Mouse (Mus musculus): ENCODE measurements around the gene Fetub. TPM values are rescaled to one million over a fixed set of nuclear protein-coding genes. Genes with fewer than 3 reads are reported as not detected.

Fetub gene
- polyA plus RNA-seq, 1 experiment from 2014 or later = not detected

Other genes with a start within 250 kb of the Fetub start
- not detected in 2 replicates for gene Crygs, start 106.8 kb upstream of the Fetub start, polyA plus RNA-seq (2015; fragmentation: Nextera tagmentation; extraction: Ambion mirVana)
- gene Tbccd1, start 60.7 kb upstream of the Fetub start, polyA plus RNA-seq (2015; fragmentation: Nextera tagmentation; extraction: Ambion mirVana) = 19.5 and 23.2 TPM in 2 replicates
- 106 and 110 TPM in 2 replicates for gene Dnajb11, start 60.5 kb upstream of the Fetub start, polyA plus RNA-seq (2015; fragmentation: Nextera tagmentation; extraction: Ambion mirVana)
- gene Ahsg, start 27.1 kb upstream of the Fetub start, polyA plus RNA-seq (2015; fragmentation: Nextera tagmentation; extraction: Ambion mirVana) = 0.87 and 2.5 TPM in 2 replicates
- 0.10 and 0.14 TPM in 2 replicates for gene Hrg, start 32.7 kb downstream of the Fetub start, polyA plus RNA-seq (2015; fragmentation: Nextera tagmentation; extraction: Ambion mirVana)
- 0.46 and 0.55 TPM in 2 replicates for gene Kng2, start 111.1 kb downstream of the Fetub start, polyA plus RNA-seq (2015; fragmentation: Nextera tagmentation; extraction: Ambion mirVana)
- 0.47 and 0.49 TPM in 2 replicates for gene Kng1, start 139.5 kb downstream of the Fetub start, polyA plus RNA-seq (2015; fragmentation: Nextera tagmentation; extraction: Ambion mirVana)
- gene Eif4a2, start 189.1 kb downstream of the Fetub start, polyA plus RNA-seq (2015; fragmentation: Nextera tagmentation; extraction: Ambion mirVana) = 347 and 374 TPM in 2 replicates
- gene Rfc4, start 209.4 kb downstream of the Fetub start, polyA plus RNA-seq (2015; fragmentation: Nextera tagmentation; extraction: Ambion mirVana) = 35.3 and 56.6 TPM in 2 replicates
- gene Adipoq, start 228.2 kb downstream of the Fetub start, polyA plus RNA-seq (2015; fragmentation: Nextera tagmentation; extraction: Ambion mirVana) = 0.24 and 0.42 TPM in 2 replicates